Mouse (Mus musculus) forebrain, embryonic 12.5 days (tissue): Measurements from ENCODE around the gene Ogfrl1. TPM values are rescaled to one million over a fixed set of nuclear protein-coding genes. Genes with fewer than 3 reads are reported as not detected.

ENCODE experiments used
- ATAC-seq: fragments of 200-750 bp; cut with Nextera tagmentation; 2 replicates; pipeline ENCODE4 v1.8.0; 2017; ENCODE audit warnings: moderate TSS enrichment; ENCODE audit not compliant: low FRiP score
- H3K27ac ChIP-seq: fragments of 300-500 bp; sonication (generic); 2 replicates; pipeline ENCODE4 v1.5.1; 2016; ENCODE audit warnings: mild to moderate bottlenecking
- H3K27me3 ChIP-seq: fragments of 300-500 bp; sonication (generic); 2 replicates; pipeline ENCODE4 v1.6.1; 2016; ENCODE audit warnings: mild to moderate bottlenecking
- H3K36me3 ChIP-seq: fragments of 300-500 bp; sonication (generic); replicated peaks from 2 replicates; pipeline ENCODE4 v1.6.1; 2016; ENCODE audit warnings: mild to moderate bottlenecking
- H3K4me1 ChIP-seq: fragments of 300-500 bp; sonication (generic); 2 replicates; pipeline ENCODE4 v1.6.1; 2016
- H3K4me2 ChIP-seq: fragments of 300-500 bp; sonication (generic); 2 replicates; pipeline ENCODE4 v1.6.1; 2016; ENCODE audit warnings: mild to moderate bottlenecking, moderate library complexity
- H3K4me3 ChIP-seq: fragments of 300-500 bp; sonication (generic); replicated peaks from 2 replicates; pipeline ENCODE4 v1.5.1; 2016; ENCODE audit warnings: mild to moderate bottlenecking
- H3K9ac ChIP-seq: fragments of 300-500 bp; sonication (generic); 2 replicates; pipeline ENCODE4 v1.6.1; 2016; ENCODE audit warnings: mild to moderate bottlenecking
- H3K9me3 ChIP-seq: fragments of 300-500 bp; sonication (generic); 2 replicates; pipeline ENCODE4 v1.6.1; 2016
- WGBS: fragments of 180-500 bp; shearing (Covaris S2); methylation state at CpG from one replicate; pipeline ENCODE4 v1.1.7; 2016; 5-methylcytosine and 5-hydroxymethylcytosine counted together
- polyA plus RNA-seq: library from polyadenylated mRNA; unstranded; fragments of >200 nt; fragmentation: Nextera tagmentation; extraction: Ambion mirVana; gene quantifications from 2 replicates; pipeline ENCODE4 v1.2.1, GENCODE M21; 2016

The Ogfrl1 gene
- polyA plus RNA-seq, 1 experiment from 2014 or later: 9.3 TPM

GRCm38 (mm10) chr1:23342864-23343263 is 54.7 kb downstream of the Ogfrl1 start:
- no peaks in the 10 kb centered on the region for H3K36me3 ChIP-seq
- no peak for ATAC-seq
- no peaks in the 10 kb centered on the region for H3K27me3 ChIP-seq
- no peak overlapping the region for H3K4me3 ChIP-seq
- no peak overlapping the region for H3K27ac ChIP-seq
- H3K4me1 ChIP-seq: no peaks in the 10 kb centered on the region
- H3K9me3 ChIP-seq: no peaks in the 10 kb centered on the region
- no peak overlapping the region for H3K9ac ChIP-seq
- H3K4me2 ChIP-seq: no peak overlapping the region
- WGBS: 79% methylated on average over 4 of the region's 4 CpGs

- Histone ChIP-seq H3K4me3 (no peak overlapping the region), H3K4me2 (no peak overlapping the region), H3K36me3 (no peaks in the 10 kb centered on the region), H3K9ac (no peak overlapping the region), H3K4me1 (no peaks in the 10 kb centered on the region), H3K9me3 (no peaks in the 10 kb centered on the region), H3K27me3 (no peaks in the 10 kb centered on the region), H3K27ac (no peak overlapping the region)
- 86% methylated on average over 3 of the region's 3 CpGs for WGBS
- no peak for ATAC-seq
Observed at GRCm38 (mm10) chr1:23342224-23342623, 55.3 kb downstream of the Ogfrl1 start.

GRCm38 (mm10) chr1:23335726-23336363 is 61.7 kb downstream of the Ogfrl1 start:
- Histone ChIP-seq H3K4me1 (no peaks in the 10 kb centered on the region), H3K9ac (no peak overlapping the region), H3K4me3 (no peak overlapping the region), H3K4me2 (no peak overlapping the region), H3K27me3 (no peaks in the 10 kb centered on the region), H3K27ac (no peak overlapping the region), H3K36me3 (no peaks in the 10 kb centered on the region), H3K9me3 (no peaks in the 10 kb centered on the region)
- ATAC-seq: no peak
- 88% methylated on average over 13 of the region's 13 CpGs for WGBS

GRCm38 (mm10) chr1:23335050-23335449 is 62.5 kb downstream of the Ogfrl1 start:
- WGBS: 90% methylated on average over 4 of the region's 4 CpGs

GRCm38 (mm10) chr1:23332192-23332591 is 65.4 kb downstream of the Ogfrl1 start:
- H3K27me3 ChIP-seq: no peaks in the 10 kb centered on the region
- ATAC-seq: no peak
- H3K9ac ChIP-seq: no peak overlapping the region
- H3K36me3 ChIP-seq: no peaks in the 10 kb centered on the region
- H3K9me3 ChIP-seq: no peaks in the 10 kb centered on the region
- no peak overlapping the region for H3K4me3 ChIP-seq
- no peak overlapping the region for H3K27ac ChIP-seq
- WGBS: 95% methylated on average over 4 of the region's 4 CpGs
- no peak overlapping the region for H3K4me2 ChIP-seq
- H3K4me1 ChIP-seq: no peaks in the 10 kb centered on the region

More at GRCm38 (mm10) chr1:23335050-23335449, 62.5 kb downstream of the Ogfrl1 start:
- no peak for ATAC-seq
- no peaks in the 10 kb centered on the region for H3K4me1 ChIP-seq
- H3K9me3 ChIP-seq: no peaks in the 10 kb centered on the region
- no peak overlapping the region for H3K4me3 ChIP-seq
- no peak overlapping the region for H3K27ac ChIP-seq
- H3K9ac ChIP-seq: no peak overlapping the region
- H3K27me3 ChIP-seq: no peaks in the 10 kb centered on the region
- no peak overlapping the region for H3K4me2 ChIP-seq
- no peaks in the 10 kb centered on the region for H3K36me3 ChIP-seq

GRCm38 (mm10) chr1:23325160-23325559 is 72.4 kb downstream of the Ogfrl1 start:
- Histone ChIP-seq H3K27me3 (no peaks in the 10 kb centered on the region), H3K4me2 (no peak overlapping the region), H3K4me3 (no peak overlapping the region), H3K9me3 (no peaks in the 10 kb centered on the region), H3K9ac (no peak overlapping the region), H3K27ac (no peak overlapping the region), H3K36me3 (no peaks in the 10 kb centered on the region), H3K4me1 (peaks cover 10% of the 10 kb centered on the region)
- no peak for ATAC-seq
- 96% methylated on average over 7 of the region's 7 CpGs for WGBS

GRCm38 (mm10) chr1:23324226-23324625 is 73.3 kb downstream of the Ogfrl1 start:
- Histone ChIP-seq H3K4me2 (no peak overlapping the region), H3K4me3 (no peak overlapping the region), H3K4me1 (peaks cover 10% of the 10 kb centered on the region), H3K9ac (no peak overlapping the region), H3K27ac (no peak overlapping the region), H3K9me3 (no peaks in the 10 kb centered on the region), H3K36me3 (no peaks in the 10 kb centered on the region), H3K27me3 (no peaks in the 10 kb centered on the region)
- 30% methylated on average over 5 of the region's 5 CpGs for WGBS
- ATAC-seq: no peak

GRCm38 (mm10) chr1:23323286-23323685 is 74.3 kb downstream of the Ogfrl1 start:
- Histone ChIP-seq H3K4me1 (peaks cover 10% of the 10 kb centered on the region), H3K27me3 (no peaks in the 10 kb centered on the region), H3K9ac (no peak overlapping the region), H3K4me3 (no peak overlapping the region), H3K27ac (no peak overlapping the region), H3K4me2 (no peak overlapping the region), H3K9me3 (no peaks in the 10 kb centered on the region), H3K36me3 (no peaks in the 10 kb centered on the region)
- 81% methylated on average over 11 of the region's 11 CpGs for WGBS
- ATAC-seq: no peak

GRCm38 (mm10) chr1:23322208-23322607 is 75.4 kb downstream of the Ogfrl1 start:
- Histone ChIP-seq H3K27me3 (no peaks in the 10 kb centered on the region), H3K4me1 (peaks cover 10% of the 10 kb centered on the region), H3K9me3 (no peaks in the 10 kb centered on the region), H3K36me3 (no peaks in the 10 kb centered on the region), H3K9ac (no peak overlapping the region), H3K4me3 (no peak overlapping the region), H3K4me2 (no peak overlapping the region), H3K27ac (no peak overlapping the region)
- WGBS: 83% methylated on average over 4 of the region's 4 CpGs
- no peak for ATAC-seq

- H3K27ac ChIP-seq: no peak overlapping the region; the same call in 1 of the 2 replicates
- ATAC-seq: 0 out of 2 replicates have a peak, but pooled peaks have one; percentile 17
Observed at GRCm38 (mm10) chr1:23321331-23321851, 76.2 kb downstream of the Ogfrl1 start.

GRCm38 (mm10) chr1:23320591-23321195 is 76.9 kb downstream of the Ogfrl1 start:
- Histone ChIP-seq H3K9me3 (no peaks in the 10 kb centered on the region), H3K9ac (no peak overlapping the region), H3K4me1 (peaks cover 10% of the 10 kb centered on the region), H3K27me3 (no peaks in the 10 kb centered on the region), H3K4me3 (no peak overlapping the region), H3K36me3 (no peaks in the 10 kb centered on the region), H3K4me2 (no peak overlapping the region), H3K27ac (no peak overlapping the region)
- 83% methylated on average over 7 of the region's 7 CpGs for WGBS
- no peak for ATAC-seq

More at GRCm38 (mm10) chr1:23321331-23321851, 76.2 kb downstream of the Ogfrl1 start:
- Histone ChIP-seq H3K27me3 (no peaks in the 10 kb centered on the region), H3K9ac (peak overlapping the region; percentile 21; the same call in 1 of the 2 replicates), H3K4me2 (peak overlapping the region; percentile 21; the same call in 1 of the 2 replicates), H3K9me3 (no peaks in the 10 kb centered on the region), H3K36me3 (no peaks in the 10 kb centered on the region), H3K4me1 (peaks cover 10% of the 10 kb centered on the region), H3K4me3 (no peak overlapping the region)
- WGBS: 34% methylated on average over 10 of the region's 10 CpGs
